Mouse (Mus musculus): ENCODE measurements around the gene Scgn.

DNA sequence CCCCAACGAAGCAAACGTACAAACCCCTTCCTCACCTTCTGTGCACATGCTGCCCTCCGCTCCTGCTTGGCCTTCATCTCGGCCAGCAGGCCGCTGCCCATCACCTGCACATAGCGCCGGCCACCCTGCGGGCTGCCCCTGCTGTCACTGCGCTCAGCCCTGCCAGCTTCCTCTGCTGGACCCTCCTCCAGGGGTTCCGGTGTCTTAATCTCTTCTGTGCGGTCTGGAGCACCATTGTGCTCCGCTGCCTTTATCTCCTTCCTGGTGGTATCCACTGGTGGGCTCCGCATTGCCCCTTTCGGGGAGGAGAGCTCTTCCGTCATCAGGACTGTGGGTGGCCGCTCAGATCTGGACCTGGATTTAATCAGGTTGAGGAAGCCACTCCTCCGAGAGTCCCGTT, 45.1 kb upstream of the Scgn start:
- TF ChIP-seq POLR2A (IDR thresholded peaks at IDR 0.05; ENCODE audit: insufficient read length, low read depth), result no peak
- no peak for TF ChIP-seq MYOD1 (IDR thresholded peaks at IDR 0.05; ENCODE audit: control insufficient read depth in 1 of 3, insufficient read length in 2 of 3, low read depth in 2 of 3)
- TF ChIP-seq USF1 (IDR thresholded peaks at IDR 0.05; ENCODE audit: low read depth), result no peak
- no peak for TF ChIP-seq CEBPB (IDR thresholded peaks at IDR 0.05; ENCODE audit: insufficient read depth, poor library complexity, severe bottlenecking)
- TF ChIP-seq POLR2AphosphoS2 (IDR thresholded peaks at IDR 0.05; ENCODE audit: insufficient read length, low read depth), result no peak
- no peak for TF ChIP-seq MAX (IDR thresholded peaks at IDR 0.05; ENCODE audit: low read depth)
- TF ChIP-seq MYOG (IDR thresholded peaks at IDR 0.05; ENCODE audit: control insufficient read depth in 1 of 3, insufficient read depth in 1 of 3, insufficient read length in 2 of 3, low read depth in 2 of 3), result no peak
- no peak for TF ChIP-seq TCF3 (IDR thresholded peaks at IDR 0.05; ENCODE audit: insufficient read length, low read depth)
- no peak for TF ChIP-seq E2F4 (IDR thresholded peaks at IDR 0.05; ENCODE audit: insufficient read depth)
- TF ChIP-seq TCF12 (IDR thresholded peaks at IDR 0.05; ENCODE audit: insufficient read depth, poor library complexity, severe bottlenecking), result no peak
- no peak for TF ChIP-seq REST (IDR thresholded peaks at IDR 0.05; ENCODE audit: insufficient read depth, insufficient read length)

All from myocyte (in vitro differentiated cells).